Mouse (Mus musculus): ENCODE measurements around the gene Abhd14a. TPM values are rescaled to one million over a fixed set of nuclear protein-coding genes. Genes with fewer than 3 reads are reported as not detected.

Gene Abhd14a
- total and polyA plus RNA-seq, 3 experiments = 22.8 to 48.7 TPM; not detected in 1

DNA sequence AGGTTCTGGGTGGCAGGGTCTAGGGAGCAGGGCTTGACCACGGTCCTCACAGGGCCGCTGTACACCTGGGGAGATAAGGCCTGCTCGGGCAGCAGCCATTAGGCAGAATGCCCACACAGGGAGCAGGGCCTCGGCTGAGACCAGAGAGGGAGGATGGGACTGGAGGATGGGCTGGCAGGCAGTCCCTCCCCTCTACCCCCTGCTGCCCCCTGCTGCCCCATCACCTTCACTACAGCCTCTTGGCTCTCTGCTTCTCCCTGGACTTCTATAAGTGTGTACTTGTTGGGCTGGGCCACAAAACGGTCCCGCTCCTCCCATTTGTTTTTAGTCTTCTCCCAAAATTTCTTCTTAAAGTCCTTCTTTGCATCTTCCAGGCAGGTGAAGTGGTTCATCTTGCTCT lies 27.0 kb upstream of the Abhd14a start:
- Histone ChIP-seq H3K36me3 (ENCODE audit: control insufficient read depth in 1 of 2, insufficient read depth in 2 of 2, low read length in 2 of 2) (peaks cover 0 to 3% of the 10 kb centered on the region in 2 experiments), H3K9me3 (replicated peaks; ENCODE audit: insufficient read depth, low read length) (no peaks in the 10 kb centered on the region), H3K79me2 (ENCODE audit: control insufficient read depth, insufficient read depth, low read length, poor library complexity) (peaks cover 19% of the 10 kb centered on the region), H3K4me3 (ENCODE audit: control insufficient read depth in 1 of 2, insufficient read depth in 1 of 2, low read depth in 2 of 2, low read length in 2 of 2) (peak overlapping the region; percentile 25 to 36; a peak in 1 of 4 replicates), H3K27me3 (ENCODE audit: control insufficient read depth in 1 of 2, insufficient read depth in 2 of 2, low read length in 2 of 2) (no peaks in the 10 kb centered on the region), H3K27ac (ENCODE audit: control insufficient read depth, low read depth, low read length) (no peak overlapping the region), H3K4me1 (ENCODE audit: control insufficient read depth in 1 of 2, insufficient read depth in 2 of 2, low read length in 2 of 2) (peaks cover 0 to 14% of the 10 kb centered on the region in 2 experiments; a peak in 3 of 4 replicates), H3K9ac (ENCODE audit: control insufficient read depth, low read depth, low read length, poor library complexity, severe bottlenecking) (0 out of 2 replicates have a peak overlapping the region, but pooled peaks have one; percentile 28)
- no peak for TF ChIP-seq MAFK (IDR thresholded peaks at IDR 0.05; ENCODE audit: borderline replicate concordance, low read depth, low read length)
- TF ChIP-seq USF1 (IDR thresholded peaks at IDR 0.05; ENCODE audit: low read depth, low read length) = no peak
- TF ChIP-seq HCFC1 (IDR thresholded peaks at IDR 0.05; ENCODE audit: low read depth, low read length) = no peak
- TF ChIP-seq CTCF (IDR thresholded peaks at IDR 0.05 in 2 of 3, conservative IDR thresholded peaks at IDR 0.05 in 1 of 3; ENCODE audit: control insufficient read depth in 1 of 3, insufficient read depth in 1 of 3, low read depth in 2 of 3, low read length in 3 of 3, poor library complexity in 1 of 3, severe bottlenecking in 1 of 3) = peak; percentile 74 to 83 (median 74)
- TF ChIP-seq E2F4 (IDR thresholded peaks at IDR 0.05; ENCODE audit: borderline replicate concordance, low read depth, low read length) = no peak
- peak; percentile 37 for TF ChIP-seq RAD21 (IDR thresholded peaks at IDR 0.05; ENCODE audit: low read depth, low read length)
- no peak for TF ChIP-seq GATA1 (IDR thresholded peaks at IDR 0.05; ENCODE audit: low read depth, low read length)
- TF ChIP-seq TCF12 (IDR thresholded peaks at IDR 0.05; ENCODE audit: low read depth, low read length) = no peak
- no peak for TF ChIP-seq CHD1 (IDR thresholded peaks at IDR 0.05; ENCODE audit: low read depth, low read length)
- TF ChIP-seq JUND (IDR thresholded peaks at IDR 0.05; ENCODE audit: low read depth, low read length) = no peak
- no peak for TF ChIP-seq ELF1 (IDR thresholded peaks at IDR 0.05; ENCODE audit: low read depth, low read length)
- TF ChIP-seq ZKSCAN1 (IDR thresholded peaks at IDR 0.05; ENCODE audit: low read depth, low read length) = no peak
- TF ChIP-seq SMC3 (IDR thresholded peaks at IDR 0.05; ENCODE audit: low read depth, low read length) = peak; percentile 69
- TF ChIP-seq TAL1 (IDR thresholded peaks at IDR 0.05; ENCODE audit: low read length) = no peak
- peak; percentile 87 for DNase-seq (ENCODE audit: low read depth, low spot score)

DNA sequence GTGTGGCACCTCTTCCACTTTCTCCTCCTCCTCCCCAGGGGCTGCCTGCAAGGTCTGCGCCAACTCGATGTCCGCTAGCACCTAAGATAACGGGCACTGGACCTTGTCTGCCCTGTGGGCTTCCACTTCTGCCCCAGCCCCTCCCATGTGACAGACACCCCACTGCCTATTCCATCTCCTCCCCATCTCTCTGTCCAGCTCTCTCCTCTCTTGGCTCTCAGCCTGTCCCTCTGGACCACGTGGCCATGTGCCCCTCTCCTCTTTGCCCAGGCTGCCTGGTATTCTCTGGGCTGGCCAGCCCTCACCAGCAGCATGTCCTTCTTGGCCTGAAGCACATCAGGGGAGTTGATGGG lies 26.3 kb upstream of the Abhd14a start:
- no peak overlapping the region for H3K27ac ChIP-seq (ENCODE audit: control insufficient read depth, low read depth, low read length)
- no peaks in the 10 kb centered on the region for H3K9me3 ChIP-seq (replicated peaks; ENCODE audit: insufficient read depth, low read length)
- H3K36me3 ChIP-seq (ENCODE audit: control insufficient read depth in 1 of 2, insufficient read depth in 2 of 2, low read length in 2 of 2) = peaks cover 0 to 3% of the 10 kb centered on the region in 2 experiments; a peak in 3 of 4 replicates
- no peak for TF ChIP-seq ZMIZ1 (IDR thresholded peaks at IDR 0.05; ENCODE audit: low read depth, low read length)
- TF ChIP-seq GATA1 (IDR thresholded peaks at IDR 0.05; ENCODE audit: low read depth, low read length) = no peak
- H3K4me1 ChIP-seq (ENCODE audit: control insufficient read depth in 1 of 2, insufficient read depth in 2 of 2, low read length in 2 of 2) = peaks cover 0 to 15% of the 10 kb centered on the region in 2 experiments; a peak in 3 of 4 replicates
- peaks cover 15% of the 10 kb centered on the region for H3K79me2 ChIP-seq (ENCODE audit: control insufficient read depth, insufficient read depth, low read length, poor library complexity)
- no peak overlapping the region for H3K4me3 ChIP-seq (ENCODE audit: control insufficient read depth in 1 of 2, insufficient read depth in 1 of 2, low read depth in 2 of 2, low read length in 2 of 2)
- no peak for DNase-seq (ENCODE audit: low read depth, low spot score)
- no peaks in the 10 kb centered on the region for H3K27me3 ChIP-seq (ENCODE audit: control insufficient read depth in 1 of 2, insufficient read depth in 2 of 2, low read length in 2 of 2)
- H3K9ac ChIP-seq (ENCODE audit: control insufficient read depth, low read depth, low read length, poor library complexity, severe bottlenecking) = no peak overlapping the region

Measured in MEL (cell line).